Mouse (Mus musculus): ENCODE results near the gene AI597479.
"Not testable (repeated sequence)": the region's sequence is repeated elsewhere in the genome, so short reads cannot be mapped to it uniquely, and the experiment has no call there.

The AI597479 gene

DNA sequence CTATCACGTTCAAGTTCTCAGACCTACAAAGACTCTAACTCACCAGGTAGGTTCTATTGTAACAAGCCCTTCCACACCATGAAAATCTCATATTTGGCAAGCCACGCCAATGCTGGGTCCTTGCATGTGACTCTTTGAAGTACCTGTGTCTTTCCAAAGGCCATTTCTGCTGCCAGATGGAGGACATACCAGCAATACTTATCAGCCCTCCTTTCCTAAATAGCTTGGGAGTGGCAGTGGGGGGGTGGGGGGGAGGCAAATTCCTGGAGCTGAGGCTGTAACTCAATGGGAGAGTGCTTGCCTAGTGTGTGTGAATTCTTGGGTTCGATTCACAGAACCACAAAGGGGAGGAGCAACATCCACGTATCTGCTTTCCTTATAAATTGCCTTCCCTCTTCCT is 26.2 kb downstream of the AI597479 start:
- no peak for DNase-seq (ENCODE audit: low spot score)

DNA sequence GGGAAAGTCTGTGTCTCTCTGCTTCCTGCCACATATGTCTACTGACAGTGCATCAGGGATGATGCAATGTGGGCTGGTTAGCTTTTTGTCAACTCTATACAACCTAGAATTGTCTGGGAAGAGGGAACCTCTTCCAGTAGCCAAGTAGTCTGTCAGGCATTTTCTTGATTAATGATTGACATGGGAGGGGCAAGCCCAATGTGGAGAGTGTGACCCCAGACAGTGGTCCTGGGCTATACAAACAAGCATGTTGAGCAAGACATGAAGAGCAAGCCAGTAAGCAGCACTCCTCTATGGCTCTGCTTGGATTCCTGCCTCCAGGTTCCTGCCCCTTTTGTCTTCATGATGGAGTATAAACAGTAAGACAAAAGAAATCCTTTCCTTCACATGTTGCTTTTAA is 28.7 kb downstream of the AI597479 start:
- DNase-seq (ENCODE audit: low spot score) = no peak

DNA sequence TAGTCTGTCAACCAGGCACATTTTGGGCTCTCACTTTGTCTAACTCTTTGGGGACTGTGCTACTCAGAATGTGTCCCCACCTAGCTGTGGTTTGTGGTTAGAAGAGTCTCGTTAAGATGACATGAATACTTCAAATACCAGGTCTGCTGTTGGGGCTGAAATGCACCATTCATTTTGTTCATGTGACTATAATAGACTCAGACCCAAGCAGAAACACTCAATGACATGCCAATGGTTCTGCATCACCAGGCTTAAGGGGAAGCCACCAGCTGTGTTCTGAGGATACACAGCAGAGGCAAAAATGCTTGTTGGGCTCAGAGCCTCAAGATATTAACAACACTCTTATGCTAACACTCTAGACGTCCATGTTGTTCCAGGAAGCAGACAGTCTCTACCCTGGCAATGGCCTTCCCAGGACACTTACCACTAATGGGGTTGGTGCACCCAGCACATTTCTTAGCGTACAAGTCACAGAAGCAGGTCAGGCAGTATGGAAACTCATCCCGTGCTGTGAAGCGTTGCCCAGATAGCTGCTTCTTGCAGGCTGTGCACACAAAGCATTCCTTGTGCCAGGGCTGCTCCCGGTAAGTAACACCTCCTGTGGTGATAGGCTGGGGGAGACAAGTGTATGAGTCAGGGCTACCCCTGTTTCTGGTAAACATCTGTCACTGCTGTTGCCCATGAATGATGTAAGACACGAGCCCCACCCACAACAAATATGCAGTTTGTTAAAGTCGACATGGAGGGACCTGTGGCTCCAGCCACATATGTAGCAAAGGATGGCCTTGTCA is 29.5 kb downstream of the AI597479 start:
- DNase-seq (ENCODE audit: low spot score) = no peak

GRCm38 (mm10) chr1:43130219-43130981 is 31.9 kb downstream of the AI597479 start:
- DNase-seq (ENCODE audit: low spot score) = no peak

DNA sequence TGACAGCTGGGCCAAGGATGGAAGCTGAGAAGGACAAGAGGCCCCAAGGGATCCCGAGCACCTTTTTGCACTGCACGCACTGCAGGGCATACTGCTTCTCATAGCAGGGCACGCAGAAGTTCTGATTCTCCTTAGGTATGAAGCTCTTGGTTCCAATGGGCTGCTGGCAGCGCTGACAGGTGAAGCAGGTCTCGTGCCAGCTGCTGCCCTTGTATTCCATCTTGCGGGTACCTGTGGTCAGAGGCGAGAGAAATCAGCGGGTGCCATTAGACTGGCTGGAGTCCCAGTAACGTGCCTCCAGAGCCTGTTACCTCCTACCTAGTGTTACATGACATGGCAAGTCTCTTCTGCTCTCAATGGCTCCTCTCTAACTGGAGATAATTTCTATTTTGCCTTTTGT is 33.1 kb downstream of the AI597479 start:
- no peak for DNase-seq (ENCODE audit: low spot score)

- not testable (repeated sequence) for DNase-seq (ENCODE audit: low spot score)
These were observed 38.0 kb downstream of the AI597479 start for GRCm38 (mm10) chr1:43136488-43137029.

DNA sequence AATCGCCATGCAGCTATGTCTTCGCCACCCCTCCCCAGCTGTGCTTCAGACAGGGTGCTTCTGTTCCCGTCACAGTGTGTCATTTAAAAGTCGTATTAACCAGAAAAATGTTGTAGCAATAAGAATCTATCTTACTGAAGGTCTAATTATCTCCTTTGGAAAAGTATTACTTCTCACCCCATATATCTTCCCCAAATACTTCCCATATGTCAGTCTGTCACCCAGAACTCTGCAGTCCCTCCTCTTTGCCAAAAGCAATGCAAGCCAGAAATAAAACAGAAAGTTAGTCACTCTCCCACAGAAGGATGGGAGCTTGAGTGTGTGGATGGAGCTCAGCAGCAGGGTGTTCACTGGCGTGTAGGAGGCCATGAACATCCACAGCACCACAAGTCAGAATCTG is 38.8 kb downstream of the AI597479 start:
- no peak for DNase-seq (ENCODE audit: low spot score)

DNA sequence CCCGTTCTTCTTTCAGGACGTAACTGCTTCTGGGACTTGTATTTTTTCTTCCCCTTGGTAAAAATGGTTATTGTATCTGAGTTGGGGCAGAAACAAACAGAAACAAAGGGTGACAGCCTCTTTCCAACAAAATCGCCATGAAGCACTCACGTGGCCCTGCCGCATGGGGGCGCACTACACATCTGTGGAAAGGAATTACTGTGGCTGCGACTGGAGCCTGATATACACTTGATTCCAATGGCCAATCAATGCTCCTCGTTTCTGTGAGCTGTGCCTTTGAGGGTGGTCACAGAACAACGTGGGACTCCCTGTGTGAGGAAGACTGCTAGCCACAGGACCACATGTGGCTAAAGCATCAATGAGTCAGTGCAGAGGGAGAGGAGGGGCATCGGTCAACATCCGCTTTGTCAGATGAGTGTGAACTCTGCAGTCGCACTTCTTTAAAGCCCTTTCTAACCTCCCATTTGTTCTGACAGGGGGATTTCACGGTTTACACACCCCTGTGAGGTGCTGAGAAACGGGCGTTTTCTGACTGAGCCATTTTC is 39.8 kb downstream of the AI597479 start:
- no peak for DNase-seq (ENCODE audit: low spot score)

DNA sequence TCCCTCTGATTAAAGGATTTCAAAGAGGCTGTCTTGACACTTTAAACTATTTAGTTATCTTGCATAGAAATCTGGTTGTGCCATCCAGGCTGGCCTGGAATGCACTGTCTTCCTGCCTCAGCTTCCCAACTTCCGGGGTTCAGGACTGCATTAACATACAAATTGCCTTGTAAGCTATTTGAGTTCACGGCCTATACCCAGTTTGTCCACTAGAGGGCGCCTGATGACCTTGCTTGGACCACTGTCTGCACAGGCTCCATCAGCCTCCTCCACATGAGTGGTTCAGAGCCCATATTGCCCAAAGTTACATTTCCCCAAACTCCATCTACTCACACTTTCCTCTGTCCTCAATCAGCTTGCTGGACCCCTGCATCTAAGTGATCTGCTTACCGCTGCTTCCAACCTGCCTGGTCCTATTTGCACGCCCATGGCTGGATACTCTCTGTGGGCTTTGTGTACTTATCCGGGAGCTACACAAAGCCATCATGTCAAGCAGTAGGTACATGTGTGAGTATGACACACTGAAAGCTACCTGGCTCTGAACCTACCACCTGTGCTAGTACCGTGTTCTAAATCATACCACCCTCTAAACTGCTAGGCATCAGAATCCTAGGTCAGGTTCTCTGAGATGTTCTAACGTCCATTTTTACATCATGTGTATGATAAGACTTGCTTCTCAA is 41.2 kb downstream of the AI597479 start:
- DNase-seq (ENCODE audit: low spot score) = peak; percentile 68

DNA sequence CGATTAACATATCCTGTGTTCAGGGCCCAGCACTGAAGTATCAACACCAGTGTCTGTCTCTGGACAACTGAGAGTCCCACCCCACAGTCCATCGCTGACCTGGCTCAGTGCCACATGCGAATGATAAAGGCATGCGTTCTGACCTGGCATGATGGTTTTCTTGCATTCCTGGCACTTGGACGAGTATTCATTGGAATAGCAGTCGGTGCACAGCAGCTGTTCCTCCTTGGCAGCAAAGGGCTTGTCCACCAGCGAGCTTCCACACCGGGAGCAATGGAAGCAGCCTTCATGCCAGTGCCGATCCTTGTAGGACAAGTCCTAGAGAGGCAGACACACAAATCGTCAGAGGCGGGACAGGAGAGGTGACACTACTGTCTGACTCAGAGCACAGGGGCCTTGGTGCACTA is 43.0 kb downstream of the AI597479 start:
- DNase-seq (ENCODE audit: low spot score) = no peak

- DNase-seq (ENCODE audit: low spot score) = no peak
These were observed 44.3 kb downstream of the AI597479 start for GRCm38 (mm10) chr1:43142849-43143248.

GRCm38 (mm10) chr1:43143284-43143683 is 44.8 kb downstream of the AI597479 start:
- no peak for DNase-seq (ENCODE audit: low spot score)

DNA sequence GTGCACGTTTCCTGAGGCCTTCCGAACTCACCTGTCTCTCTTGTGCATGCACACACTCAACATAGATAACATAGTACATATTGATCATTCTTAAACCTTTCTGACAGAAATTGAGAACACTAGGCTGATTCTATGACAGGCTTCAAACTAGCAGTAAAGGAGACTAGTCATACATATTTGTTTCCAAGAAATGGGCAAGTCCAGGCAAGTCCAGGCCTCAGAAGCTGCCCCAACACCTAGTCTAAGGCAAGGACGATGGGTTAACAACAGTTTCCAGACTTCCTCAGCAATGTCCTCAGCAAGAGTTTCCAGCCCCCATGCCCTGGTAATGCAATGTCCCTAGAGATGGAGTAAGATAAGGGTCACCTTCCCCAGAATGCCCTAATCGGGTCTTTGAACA is 45.3 kb downstream of the AI597479 start:
- DNase-seq (ENCODE audit: low spot score) = no peak

DNA sequence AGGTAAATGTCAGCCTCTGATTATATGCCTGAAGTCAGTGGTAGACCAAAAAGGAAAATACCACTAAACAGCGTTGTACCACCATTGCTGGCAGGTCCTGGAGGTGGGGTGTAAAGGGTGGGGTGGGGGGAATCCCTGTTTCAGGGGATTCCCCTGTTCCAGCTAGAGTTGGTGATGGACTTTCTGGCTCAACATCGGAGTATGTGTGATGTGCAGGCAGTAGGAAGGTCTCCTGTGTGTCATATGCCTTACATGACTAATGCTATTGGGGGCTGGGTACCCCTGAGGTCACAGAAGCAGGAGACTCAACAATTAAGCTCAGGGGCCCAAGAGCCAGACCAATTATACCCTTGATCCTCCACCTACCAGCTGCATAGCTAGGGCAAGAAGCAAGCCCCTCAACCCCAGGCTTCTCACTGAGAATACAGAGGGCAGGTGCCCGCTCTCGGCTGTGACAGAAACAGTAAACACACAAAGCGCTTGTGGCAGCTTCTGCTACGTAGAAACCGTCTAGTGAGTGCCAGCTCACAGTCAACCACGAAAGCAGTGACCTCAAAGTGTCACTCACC is 45.9 kb downstream of the AI597479 start:
- no peak for DNase-seq (ENCODE audit: low spot score)

DNA sequence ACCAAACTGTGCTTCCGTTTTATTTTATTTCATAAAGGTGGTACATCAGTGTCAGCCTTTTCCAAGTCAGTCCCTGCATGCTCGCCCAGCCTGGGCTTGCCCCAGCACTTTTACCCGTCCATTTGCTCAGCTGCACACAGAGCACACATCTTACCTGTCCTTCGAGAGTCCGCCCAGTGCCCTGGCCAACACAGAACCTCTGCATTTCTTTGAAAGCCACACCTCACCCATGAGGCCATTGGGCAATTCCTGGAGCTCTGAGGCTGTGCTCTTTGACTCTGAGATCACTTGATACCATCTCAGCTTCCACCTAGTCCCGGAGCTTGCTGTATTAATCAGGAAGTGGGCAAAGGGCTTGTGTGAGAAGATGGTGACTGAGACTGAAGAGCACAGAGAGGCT is 46.9 kb downstream of the AI597479 start:
- no peak for DNase-seq (ENCODE audit: low spot score)

- DNase-seq (ENCODE audit: low spot score) = no peak
These were observed 49.0 kb downstream of the AI597479 start for GRCm38 (mm10) chr1:43147474-43147873.

- DNase-seq (ENCODE audit: low spot score) = no peak
These were observed 51.7 kb downstream of the AI597479 start for GRCm38 (mm10) chr1:43150225-43150624.

DNA sequence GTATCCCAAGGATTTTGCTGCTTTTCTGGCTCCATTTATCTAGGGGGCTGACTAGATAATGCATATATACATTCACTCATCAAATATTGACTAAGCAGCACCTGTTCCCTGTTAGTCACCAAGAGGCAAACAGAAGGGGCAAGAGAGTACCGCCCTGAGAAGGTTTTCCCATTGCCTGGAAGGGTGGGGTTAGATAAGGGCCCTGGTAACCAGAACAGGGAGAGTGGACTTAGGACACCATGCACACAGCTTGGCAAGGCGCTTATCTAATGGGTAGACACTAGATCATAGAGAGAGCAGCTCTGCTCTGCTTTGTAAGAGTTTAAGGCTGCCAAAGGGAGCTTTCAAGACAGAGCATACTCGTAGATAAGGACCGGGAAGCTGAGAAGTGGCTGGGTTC is 54.1 kb downstream of the AI597479 start:
- DNase-seq (ENCODE audit: low spot score) = no peak

GRCm38 (mm10) chr1:43153538-43153937 is 55.0 kb downstream of the AI597479 start:
- no peak for DNase-seq (ENCODE audit: low spot score)

GRCm38 (mm10) chr1:43154491-43154890 is 56.0 kb downstream of the AI597479 start:
- no peak for DNase-seq (ENCODE audit: low spot score)

- DNase-seq (ENCODE audit: low spot score) = no peak
These were observed 59.4 kb downstream of the AI597479 start for GRCm38 (mm10) chr1:43157907-43158306.

GRCm38 (mm10) chr1:43159429-43159828 is 60.9 kb downstream of the AI597479 start:
- no peak for DNase-seq (ENCODE audit: low spot score)

All from urinary bladder, postnatal 10 days (tissue).